Mouse (Mus musculus): Measurements from ENCODE around the gene Gsdma3. TPM values are rescaled to one million over a fixed set of nuclear protein-coding genes. Genes with fewer than 3 reads are reported as not detected.

The Gsdma3 gene
- polyA plus RNA-seq, 1 experiment = not detected

GRCm38 (mm10) chr11:98587684-98588546 lies 38.2 kb upstream of the Gsdma3 start:
- Histone ChIP-seq H3K27ac (ENCODE audit: insufficient read depth, low read length) (peak overlapping the region; percentile 36), H3K4me1 (ENCODE audit: control insufficient read depth, insufficient read depth, insufficient read length) (peaks cover 3% of the 10 kb centered on the region; the same call in 1 of the 2 replicates), H3K27me3 (ENCODE audit: control insufficient read depth, insufficient read depth, low read length) (no peaks in the 10 kb centered on the region), H3K4me3 (ENCODE audit: extremely low read depth, insufficient read depth, insufficient read length) (peak overlapping the region; percentile 53; the same call in 1 of the 2 replicates), H3K36me3 (ENCODE audit: control insufficient read depth, insufficient read depth, low read length) (peaks cover 6% of the 10 kb centered on the region; the same call in 1 of the 2 replicates)
- TF ChIP-seq POLR2A (IDR thresholded peaks at IDR 0.05; ENCODE audit: low read depth, low read length) (no peak), CTCF (IDR thresholded peaks at IDR 0.05; ENCODE audit: extremely low read depth, insufficient read depth, insufficient read length, insufficient replicate concordance) (no peak)
- DNase-seq (ENCODE audit: low read depth in 1 of 2, low spot score in 2 of 2) = peak in 1 of 2 experiments; percentile 25
- 16% methylated on average over 20 of the region's 20 CpGs for WGBS

DNA sequence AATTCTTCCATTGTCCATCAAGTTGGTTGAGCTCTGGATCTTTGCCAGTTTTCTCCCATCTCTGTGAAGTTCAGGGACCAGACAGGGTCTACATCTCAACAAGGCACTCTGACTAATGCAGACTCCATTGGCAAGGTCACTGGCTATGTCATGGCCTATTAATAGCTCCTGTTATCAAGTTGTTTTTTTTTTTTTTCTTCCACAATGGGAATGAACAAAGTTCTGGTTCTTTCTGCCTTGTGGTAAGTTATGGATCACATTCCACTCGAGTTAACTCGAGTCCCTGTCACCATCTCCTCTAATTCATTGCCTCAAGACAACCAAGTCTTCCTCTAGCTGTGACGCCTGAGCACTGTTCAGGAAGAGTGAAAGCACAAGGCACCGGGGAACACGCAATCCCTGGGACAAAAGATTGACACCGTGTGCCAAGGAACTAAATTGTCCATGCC lies 37.3 kb upstream of the Gsdma3 start:
- peak overlapping the region; percentile 9; the same call in 1 of the 2 replicates for H3K27ac ChIP-seq (ENCODE audit: insufficient read depth, low read length)
- H3K4me1 ChIP-seq (ENCODE audit: control insufficient read depth, insufficient read depth, insufficient read length) = peaks cover 3% of the 10 kb centered on the region; the same call in 1 of the 2 replicates
- TF ChIP-seq POLR2A (IDR thresholded peaks at IDR 0.05; ENCODE audit: low read depth, low read length) = no peak
- no peak for TF ChIP-seq CTCF (IDR thresholded peaks at IDR 0.05; ENCODE audit: extremely low read depth, insufficient read depth, insufficient read length, insufficient replicate concordance)

DNA sequence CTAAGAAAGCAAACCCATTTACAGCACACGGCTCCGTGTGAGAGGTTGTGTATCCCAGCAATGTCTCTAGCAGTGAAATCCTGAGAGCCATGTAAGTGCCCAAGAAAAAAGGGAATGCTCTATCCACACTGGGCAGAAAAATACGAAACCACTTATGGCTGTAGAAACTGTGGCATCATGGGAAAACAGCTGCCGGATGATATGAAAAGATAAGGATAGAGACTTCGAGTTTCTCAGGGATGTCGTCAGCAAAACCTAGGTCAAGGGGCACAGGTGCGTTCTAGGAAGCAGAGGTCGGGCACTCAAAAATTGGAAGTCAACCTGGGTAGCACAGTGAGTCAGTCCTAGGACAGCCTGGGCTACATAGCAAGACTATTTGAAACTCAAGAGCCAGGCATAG lies 36.9 kb upstream of the Gsdma3 start:
- no peak overlapping the region for H3K4me3 ChIP-seq (ENCODE audit: extremely low read depth, insufficient read depth, insufficient read length)
- WGBS = 83% methylated on average over 8 of the region's 8 CpGs
- no peak for TF ChIP-seq POLR2A (IDR thresholded peaks at IDR 0.05; ENCODE audit: low read depth, low read length)
- no peak for TF ChIP-seq CTCF (IDR thresholded peaks at IDR 0.05; ENCODE audit: extremely low read depth, insufficient read depth, insufficient read length, insufficient replicate concordance)

More for the DNA sequence above, 37.3 kb upstream of the Gsdma3 start:
- H3K36me3 ChIP-seq (ENCODE audit: control insufficient read depth, insufficient read depth, low read length) = no peaks in the 10 kb centered on the region
- WGBS = 56% methylated on average over 6 of the region's 6 CpGs
- H3K4me3 ChIP-seq (ENCODE audit: extremely low read depth, insufficient read depth, insufficient read length) = no peak overlapping the region
- no peak for DNase-seq (ENCODE audit: low read depth in 1 of 2, low spot score in 2 of 2)
- H3K27me3 ChIP-seq (ENCODE audit: control insufficient read depth, insufficient read depth, low read length) = no peaks in the 10 kb centered on the region

GRCm38 (mm10) chr11:98590548-98591445 lies 35.4 kb upstream of the Gsdma3 start:
- 85% methylated on average over 19 of the region's 19 CpGs for WGBS
- DNase-seq (ENCODE audit: low read depth in 1 of 2, low spot score in 2 of 2) = no peak
- TF ChIP-seq CTCF (IDR thresholded peaks at IDR 0.05; ENCODE audit: extremely low read depth, insufficient read depth, insufficient read length, insufficient replicate concordance) = no peak
- TF ChIP-seq POLR2A (IDR thresholded peaks at IDR 0.05; ENCODE audit: low read depth, low read length) = no peak
- peaks cover 3% of the 10 kb centered on the region; the same call in 1 of the 2 replicates for H3K4me1 ChIP-seq (ENCODE audit: control insufficient read depth, insufficient read depth, insufficient read length)
- H3K4me3 ChIP-seq (ENCODE audit: extremely low read depth, insufficient read depth, insufficient read length) = no peak overlapping the region
- H3K27ac ChIP-seq (ENCODE audit: insufficient read depth, low read length) = no peak overlapping the region
- no peaks in the 10 kb centered on the region for H3K36me3 ChIP-seq (ENCODE audit: control insufficient read depth, insufficient read depth, low read length)
- H3K27me3 ChIP-seq (ENCODE audit: control insufficient read depth, insufficient read depth, low read length) = no peaks in the 10 kb centered on the region

More for the DNA sequence above, 36.9 kb upstream of the Gsdma3 start:
- 0 out of 2 replicates have a peak overlapping the region, but pooled peaks have one; percentile 9 for H3K27ac ChIP-seq (ENCODE audit: insufficient read depth, low read length)
- H3K4me1 ChIP-seq (ENCODE audit: control insufficient read depth, insufficient read depth, insufficient read length) = peaks cover 3% of the 10 kb centered on the region; the same call in 1 of the 2 replicates
- no peaks in the 10 kb centered on the region for H3K27me3 ChIP-seq (ENCODE audit: control insufficient read depth, insufficient read depth, low read length)
- no peak for DNase-seq (ENCODE audit: low read depth in 1 of 2, low spot score in 2 of 2)
- no peaks in the 10 kb centered on the region for H3K36me3 ChIP-seq (ENCODE audit: control insufficient read depth, insufficient read depth, low read length)

DNA sequence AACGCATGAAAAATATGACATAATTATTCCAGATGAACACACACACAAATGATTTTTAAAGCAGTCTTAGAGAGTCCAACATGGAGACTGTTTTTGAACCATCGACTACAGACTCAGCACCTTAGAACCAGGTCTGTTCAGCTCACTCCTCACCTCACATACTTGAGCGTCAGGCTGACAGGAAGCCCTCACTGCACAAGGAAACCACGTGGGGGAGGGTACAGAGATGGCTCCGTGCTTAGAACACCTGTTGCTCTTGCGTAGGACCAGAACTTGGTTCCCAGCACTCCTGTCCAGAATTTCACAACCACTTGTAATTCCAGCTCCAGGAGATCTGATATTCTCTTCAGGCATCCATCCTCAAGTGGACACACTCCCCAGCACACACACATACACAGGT lies 31.1 kb upstream of the Gsdma3 start:
- H3K27me3 ChIP-seq (ENCODE audit: control insufficient read depth, insufficient read depth, low read length) = no peaks in the 10 kb centered on the region
- no peak overlapping the region for H3K4me3 ChIP-seq (ENCODE audit: extremely low read depth, insufficient read depth, insufficient read length)
- TF ChIP-seq POLR2A (IDR thresholded peaks at IDR 0.05; ENCODE audit: low read depth, low read length) = no peak
- TF ChIP-seq CTCF (IDR thresholded peaks at IDR 0.05; ENCODE audit: extremely low read depth, insufficient read depth, insufficient read length, insufficient replicate concordance) = no peak
- 40% methylated on average over 6 of the region's 6 CpGs for WGBS
- no peak for DNase-seq (ENCODE audit: low read depth in 1 of 2, low spot score in 2 of 2)
- H3K4me1 ChIP-seq (ENCODE audit: control insufficient read depth, insufficient read depth, insufficient read length) = no peaks in the 10 kb centered on the region; the same call in 1 of the 2 replicates
- no peaks in the 10 kb centered on the region for H3K36me3 ChIP-seq (ENCODE audit: control insufficient read depth, insufficient read depth, low read length)
- H3K27ac ChIP-seq (ENCODE audit: insufficient read depth, low read length) = no peak overlapping the region

DNA sequence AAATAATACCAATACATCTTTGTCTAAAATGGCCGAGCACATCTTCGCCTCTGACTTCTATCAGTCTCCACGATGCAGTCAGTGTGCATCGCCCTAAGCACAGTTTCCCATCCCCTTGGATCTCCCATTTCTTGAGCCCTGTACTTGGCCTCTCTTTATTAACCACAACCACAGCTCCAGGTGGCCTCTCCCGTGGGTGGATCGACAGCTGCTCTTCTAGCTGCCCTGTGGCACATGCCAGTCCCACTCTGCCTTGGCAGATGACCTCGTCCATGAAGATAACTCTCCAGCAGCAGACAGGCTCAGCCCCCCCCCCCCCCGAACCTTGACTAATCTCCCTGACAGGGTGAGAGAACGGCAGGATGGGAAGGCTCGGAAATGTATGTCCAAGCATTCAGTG lies 30.7 kb upstream of the Gsdma3 start:
- no peak overlapping the region for H3K27ac ChIP-seq (ENCODE audit: insufficient read depth, low read length)
- no peak for DNase-seq (ENCODE audit: low read depth in 1 of 2, low spot score in 2 of 2)
- H3K36me3 ChIP-seq (ENCODE audit: control insufficient read depth, insufficient read depth, low read length) = no peaks in the 10 kb centered on the region
- H3K4me1 ChIP-seq (ENCODE audit: control insufficient read depth, insufficient read depth, insufficient read length) = no peaks in the 10 kb centered on the region; the same call in 1 of the 2 replicates
- no peaks in the 10 kb centered on the region for H3K27me3 ChIP-seq (ENCODE audit: control insufficient read depth, insufficient read depth, low read length)
- 52% methylated on average over 10 of the region's 10 CpGs for WGBS
- no peak overlapping the region for H3K4me3 ChIP-seq (ENCODE audit: extremely low read depth, insufficient read depth, insufficient read length)
- TF ChIP-seq POLR2A (IDR thresholded peaks at IDR 0.05; ENCODE audit: low read depth, low read length) = no peak
- no peak for TF ChIP-seq CTCF (IDR thresholded peaks at IDR 0.05; ENCODE audit: extremely low read depth, insufficient read depth, insufficient read length, insufficient replicate concordance)
